Comparison of ENCODE assay signal across 19 mouse cellular contexts in the genomic region with DNA sequence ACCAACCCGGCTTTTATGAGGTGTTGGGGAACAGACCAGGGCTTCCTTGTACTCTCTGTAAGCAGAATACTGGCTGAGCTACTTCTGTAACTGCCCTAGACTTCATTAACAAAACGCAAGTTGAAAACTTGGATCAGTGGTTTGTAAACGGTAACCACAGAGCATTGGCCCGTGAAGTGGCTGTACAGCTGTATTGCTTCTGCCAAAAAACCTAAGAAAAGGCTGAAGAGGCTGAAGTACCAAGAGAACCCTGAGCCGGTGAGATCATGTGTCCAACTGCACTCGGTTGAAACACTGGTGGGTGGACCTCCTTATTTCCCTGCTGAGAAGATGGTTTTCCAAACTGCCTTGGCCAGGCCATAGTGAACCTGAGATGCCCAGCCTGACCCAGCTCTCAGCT. TPM values are rescaled to one million over a fixed set of nuclear protein-coding genes. Genes with fewer than 3 reads are reported as not detected.
DNase-seq lines count a peak whose midpoint lies in the region; ATAC-seq and TF ChIP-seq lines count a peak whose summit lies in the region.
"Had no signal": no experiment of that assay in that cellular context is flagged by ENCODE, and none has a peak within 500 bp of the region (broad histone marks: within the 10 kb centered on the region; RNA-seq: fewer than 3 reads in every experiment).

No protein-coding gene starts in this region.

- H3K9ac ChIP-seq in embryonic facial prominence, embryonic 13.5 days: no peak overlapping the region
- no peak overlapping the region for H3K9ac ChIP-seq in lung, embryonic 14.5 days
- H3K9ac ChIP-seq in limb, embryonic 15.5 days: no peak overlapping the region
- H3K9ac ChIP-seq: forebrain, embryonic 12.5 days; midbrain, embryonic 12.5 days had no signal

- no peak for DNase-seq in embryonic facial prominence, embryonic 10.5 days (ENCODE audit: low spot score)
- no peak for DNase-seq in lung, embryonic 14.5 days
- DNase-seq in lung, postnatal 4 days: no peak
- DNase-seq in kidney, adult 9 months: peak; percentile 90
- DNase-seq in embryo, embryonic 10 days (ENCODE audit: low spot score): no peak
- no peak for DNase-seq in frontal cortex, postnatal 10 days (ENCODE audit: low spot score in 2 of 2)
- DNase-seq: cerebellum, postnatal 10 days; heart, adult 11 months; layer of hippocampus, adult 9-11 months; liver; right cerebral cortex, adult 18-20 months; spleen, adult 18-20 months; thymus, postnatal 25 days had no signal

- H3K4me3 ChIP-seq in embryonic facial prominence, embryonic 13.5 days: no peak overlapping the region
- H3K4me3 ChIP-seq in embryonic facial prominence, embryonic 10.5 days: no peak overlapping the region
- H3K4me3 ChIP-seq in lung, embryonic 14.5 days (ENCODE audit: low read depth, low read length): no peak overlapping the region
- H3K4me3 ChIP-seq in limb, embryonic 15.5 days: no peak overlapping the region
- H3K4me3 ChIP-seq: forebrain, embryonic 12.5 days; hindbrain, embryonic 10.5 days; midbrain, embryonic 12.5 days had no signal

- no peak for ATAC-seq in embryonic facial prominence, embryonic 13.5 days (ENCODE audit: insufficient number of reproducible peaks, insufficient read depth, low FRiP score, low TSS enrichment, low read depth)
- no peak for ATAC-seq in lung, embryonic 14.5 days (ENCODE audit: insufficient read depth)
- ATAC-seq in limb, embryonic 15.5 days (ENCODE audit: insufficient number of reproducible peaks, low FRiP score, low TSS enrichment, low read depth): no peak

- H3K4me1 ChIP-seq in embryonic facial prominence, embryonic 13.5 days: peaks cover 16% of the 10 kb centered on the region
- H3K4me1 ChIP-seq in embryonic facial prominence, embryonic 10.5 days: peaks cover 28% of the 10 kb centered on the region
- H3K4me1 ChIP-seq in lung, embryonic 14.5 days (ENCODE audit: insufficient read depth): no peaks in the 10 kb centered on the region; the same call in 1 of the 2 replicates
- H3K4me1 ChIP-seq in limb, embryonic 15.5 days: peaks cover 14% of the 10 kb centered on the region

- no peaks in the 10 kb centered on the region for H3K9me3 ChIP-seq in embryonic facial prominence, embryonic 13.5 days
- H3K9me3 ChIP-seq in embryonic facial prominence, embryonic 10.5 days: no peaks in the 10 kb centered on the region
- no peaks in the 10 kb centered on the region for H3K9me3 ChIP-seq in lung, embryonic 14.5 days (ENCODE audit: low read depth, low read length)
- H3K9me3 ChIP-seq in limb, embryonic 15.5 days: no peaks in the 10 kb centered on the region
- H3K9me3 ChIP-seq: forebrain, embryonic 12.5 days; hindbrain, embryonic 10.5 days; midbrain, embryonic 12.5 days had no signal

- H3K36me3 ChIP-seq in embryonic facial prominence, embryonic 13.5 days: peaks cover 18% of the 10 kb centered on the region
- peaks cover 20% of the 10 kb centered on the region for H3K36me3 ChIP-seq in embryonic facial prominence, embryonic 10.5 days (replicated peaks)
- H3K36me3 ChIP-seq in lung, embryonic 14.5 days (ENCODE audit: insufficient read depth): peaks cover 17% of the 10 kb centered on the region
- peaks cover 11% of the 10 kb centered on the region for H3K36me3 ChIP-seq in limb, embryonic 15.5 days
- H3K36me3 ChIP-seq: forebrain, embryonic 12.5 days had no signal

- TF ChIP-seq CTCF in lung, embryonic 14.5 days (IDR thresholded peaks at IDR 0.05; ENCODE audit: low read depth): no peak

- peak overlapping the region; percentile 48; the same call in 1 of the 2 replicates for H3K27ac ChIP-seq in embryonic facial prominence, embryonic 13.5 days
- no peak overlapping the region for H3K27ac ChIP-seq in embryonic facial prominence, embryonic 10.5 days (replicated peaks)
- H3K27ac ChIP-seq in lung, embryonic 14.5 days (ENCODE audit: low read depth): peak overlapping the region; percentile 38; the same call in 1 of the 2 replicates
- H3K27ac ChIP-seq in limb, embryonic 15.5 days: peak overlapping the region; percentile 4
- H3K27ac ChIP-seq: forebrain, embryonic 12.5 days; hindbrain, embryonic 10.5 days; macrophage; midbrain, embryonic 12.5 days had no signal

- no peaks in the 10 kb centered on the region for H3K27me3 ChIP-seq in embryonic facial prominence, embryonic 13.5 days
- no peaks in the 10 kb centered on the region for H3K27me3 ChIP-seq in embryonic facial prominence, embryonic 10.5 days (replicated peaks; ENCODE audit: low read depth, poor library complexity, severe bottlenecking)
- no peaks in the 10 kb centered on the region for H3K27me3 ChIP-seq in lung, embryonic 14.5 days (ENCODE audit: insufficient read depth, low read length)
- no peaks in the 10 kb centered on the region for H3K27me3 ChIP-seq in limb, embryonic 15.5 days
- H3K27me3 ChIP-seq: forebrain, embryonic 12.5 days; midbrain, embryonic 12.5 days had no signal

- no peak overlapping the region for H3K4me2 ChIP-seq in embryonic facial prominence, embryonic 13.5 days
- H3K4me2 ChIP-seq in lung, embryonic 14.5 days: no peak overlapping the region
- H3K4me2 ChIP-seq in limb, embryonic 15.5 days: no peak overlapping the region
- H3K4me2 ChIP-seq: forebrain, embryonic 12.5 days; midbrain, embryonic 12.5 days had no signal

- WGBS in embryonic facial prominence, embryonic 13.5 days: 84% methylated on average over 6 of the region's 6 CpGs
- 89% methylated on average over 6 of the region's 6 CpGs for WGBS in embryonic facial prominence, embryonic 10.5 days
- 77% methylated on average over 6 of the region's 6 CpGs for WGBS in lung, embryonic 14.5 days
- WGBS in limb, embryonic 15.5 days: 54% methylated on average over 6 of the region's 6 CpGs

RNA-seq across cellular contexts. Expression of gene Ier5l, which starts 15.7 kb away (rescaled TPM):
- 3.5 and 4.0 TPM in 2 replicates for polyA plus RNA-seq in embryonic facial prominence, embryonic 13.5 days (2015; fragmentation: Nextera tagmentation; extraction: Ambion mirVana)
- polyA plus RNA-seq in embryonic facial prominence, embryonic 10.5 days (2016; fragmentation: Nextera tagmentation; extraction: Ambion mirVana): 2.8 and 3.4 TPM in 2 replicates
- 4.7 and 4.9 TPM in 2 replicates for polyA plus RNA-seq in lung, embryonic 14.5 days (2014; fragmentation: Nextera tagmentation; extraction: Ambion mirVana)
- 1.9 and 2.1 TPM in 2 replicates for polyA plus RNA-seq in limb, embryonic 15.5 days (2015; fragmentation: Nextera tagmentation; extraction: Ambion mirVana)

RNA-seq across cellular contexts. Expression of gene Ptpa, which starts 42.5 kb away (rescaled TPM):
- 150 and 163 TPM in 2 replicates for polyA plus RNA-seq in embryonic facial prominence, embryonic 13.5 days (2015; fragmentation: Nextera tagmentation; extraction: Ambion mirVana)
- polyA plus RNA-seq in embryonic facial prominence, embryonic 10.5 days (2016; fragmentation: Nextera tagmentation; extraction: Ambion mirVana): 161 and 162 TPM in 2 replicates
- polyA plus RNA-seq in lung, embryonic 14.5 days (2014; fragmentation: Nextera tagmentation; extraction: Ambion mirVana): 85.7 and 95.5 TPM in 2 replicates
- polyA plus RNA-seq in limb, embryonic 15.5 days (2015; fragmentation: Nextera tagmentation; extraction: Ambion mirVana): 137 and 149 TPM in 2 replicates

RNA-seq across cellular contexts. Expression of gene Crat, which starts 42.7 kb away (rescaled TPM):
- polyA plus RNA-seq in embryonic facial prominence, embryonic 13.5 days (2015; fragmentation: Nextera tagmentation; extraction: Ambion mirVana): 22.5 and 25.0 TPM in 2 replicates
- polyA plus RNA-seq in embryonic facial prominence, embryonic 10.5 days (2016; fragmentation: Nextera tagmentation; extraction: Ambion mirVana): 19.9 and 20.3 TPM in 2 replicates
- polyA plus RNA-seq in lung, embryonic 14.5 days (2014; fragmentation: Nextera tagmentation; extraction: Ambion mirVana): 28.0 and 30.3 TPM in 2 replicates
- 23.9 and 37.6 TPM in 2 replicates for polyA plus RNA-seq in limb, embryonic 15.5 days (2015; fragmentation: Nextera tagmentation; extraction: Ambion mirVana)
